Mouse (Mus musculus): ENCODE results near the gene Tspan9.

Gene Tspan9

GRCm38 (mm10) chr6:127916993-127917392 lies 226.4 kb downstream of the Tspan9 start:
- DNase-seq, result no peak

- DNase-seq, result peak in 1 of 2 experiments; percentile 38
These were observed 230.5 kb downstream of the Tspan9 start for GRCm38 (mm10) chr6:127912938-127913337.

- no peak for DNase-seq
These were observed 231.7 kb downstream of the Tspan9 start for GRCm38 (mm10) chr6:127911687-127912086.
